Mouse (Mus musculus) E14TG2a.4 (cell line): ENCODE data around the gene Hist2h2be.

ENCODE experiments used
- CTCF ChIP-seq: conservative IDR thresholded peaks from 2 replicates; pipeline ENCODE4 v1.5.1; 2014; ENCODE audit warnings: low read length
- NANOG ChIP-seq: IDR thresholded peaks from 2 replicates; pipeline ENCODE4 v1.6.1; 2014; ENCODE audit warnings: borderline replicate concordance, low read length, mixed read lengths
- POU5F1 ChIP-seq: IDR thresholded peaks from 2 replicates; pipeline ENCODE4 v1.6.1; 2014; ENCODE audit warnings: low read length, borderline replicate concordance

- TF ChIP-seq NANOG (no peak), CTCF (no peak), POU5F1 (no peak)
Observed at GRCm38 (mm10) chr3:96247356-96248140, 26.6 kb downstream of the Hist2h2be start.
